Mouse (Mus musculus) midbrain, embryonic 16.5 days (tissue): ENCODE measurements around the gene Tmem259. TPM values are rescaled to one million over a fixed set of nuclear protein-coding genes. Genes with fewer than 3 reads are reported as not detected.

Experiments used
- ATAC-seq: fragments of 200-750 bp; cut with Nextera tagmentation; 2 replicates; pipeline ENCODE4 v1.8.0; 2017; ENCODE audit warnings: moderate TSS enrichment
- H3K27ac ChIP-seq: fragments of 300-500 bp; sonication (generic); 2 replicates; pipeline ENCODE4 v1.5.1; 2014; ENCODE audit warnings: mild to moderate bottlenecking, low read length, mixed read lengths
- H3K27me3 ChIP-seq: fragments of 300-500 bp; sonication (generic); 2 replicates; pipeline ENCODE4 v1.6.1; 2014; ENCODE audit warnings: low read depth, low read length, mixed read lengths; ENCODE audit not compliant: control insufficient read depth, insufficient read depth
- H3K36me3 ChIP-seq: fragments of 300-500 bp; sonication (generic); 2 replicates; pipeline ENCODE4 v1.6.1; 2014; ENCODE audit warnings: mild to moderate bottlenecking, low read length, moderate library complexity, mixed read lengths; ENCODE audit not compliant: control insufficient read depth, insufficient read depth
- H3K4me1 ChIP-seq: fragments of 300-500 bp; sonication (generic); 2 replicates; pipeline ENCODE4 v1.6.1; 2014; ENCODE audit warnings: mild to moderate bottlenecking, low read length, mixed read lengths; ENCODE audit not compliant: control insufficient read depth, insufficient read depth
- H3K4me2 ChIP-seq: fragments of 300-500 bp; sonication (generic); 2 replicates; pipeline ENCODE4 v1.6.1; 2014; ENCODE audit warnings: mild to moderate bottlenecking, low read length, mixed read lengths
- H3K4me3 ChIP-seq: fragments of 300-500 bp; sonication (generic); 2 replicates; pipeline ENCODE4 v1.5.1; 2014; ENCODE audit warnings: low read depth, mild to moderate bottlenecking, low read length, moderate library complexity, mixed read lengths
- H3K9ac ChIP-seq: fragments of 300-500 bp; sonication (generic); 2 replicates; pipeline ENCODE4 v1.6.1; 2014; ENCODE audit warnings: low read depth, low read length, mixed read lengths
- H3K9me3 ChIP-seq: fragments of 300-500 bp; sonication (generic); replicated peaks from 2 replicates; pipeline ENCODE4 v1.6.1; 2014; ENCODE audit warnings: mild to moderate bottlenecking, low read length, mixed read lengths; ENCODE audit not compliant: control insufficient read depth, poor library complexity, severe bottlenecking
- WGBS: fragments of 180-500 bp; shearing (Covaris S2); extraction: QIAGEN DNeasy Blood & Tissue Kit; methylation state at CpG from one replicate; pipeline ENCODE4 v1.1.7; 2014; 5-methylcytosine and 5-hydroxymethylcytosine counted together
- polyA plus RNA-seq: library from polyadenylated mRNA; unstranded; fragments of >200 nt; fragmentation: Nextera tagmentation; extraction: Ambion mirVana; gene quantifications from 2 replicates; pipeline ENCODE4 v1.2.1, GENCODE M21; 2015

Tmem259 gene
- polyA plus RNA-seq, 1 experiment from 2014 or later = 16.2 TPM

DNA sequence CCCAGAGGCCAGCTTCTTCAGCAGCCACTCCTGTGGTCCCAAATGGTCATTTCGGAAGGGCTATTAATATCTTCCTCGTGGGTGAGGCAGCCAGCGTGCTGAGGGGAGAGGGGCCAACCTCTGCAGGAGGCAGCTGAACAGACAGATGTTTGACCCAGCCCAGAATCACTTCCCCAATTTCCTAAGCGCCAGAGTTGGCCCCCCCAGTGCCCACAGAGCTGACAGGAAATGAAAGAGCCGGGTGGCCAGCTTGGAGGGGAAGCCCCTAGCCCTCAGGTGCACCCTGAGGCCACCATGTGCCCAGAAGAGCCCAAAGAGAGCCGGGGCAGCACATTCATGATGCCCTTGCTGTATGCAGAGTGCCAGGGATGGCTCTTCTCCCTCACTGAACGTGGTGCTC, 43.4 kb downstream of the Tmem259 start:
- WGBS = 77% methylated on average over 7 of the region's 7 CpGs
- no peaks in the 10 kb centered on the region for H3K9me3 ChIP-seq
- H3K27me3 ChIP-seq = no peaks in the 10 kb centered on the region
- H3K4me3 ChIP-seq = no peak overlapping the region
- no peak for ATAC-seq
- H3K9ac ChIP-seq = no peak overlapping the region
- H3K4me2 ChIP-seq = no peak overlapping the region
- peaks cover 7% of the 10 kb centered on the region; the same call in 1 of the 2 replicates for H3K4me1 ChIP-seq
- H3K27ac ChIP-seq = no peak overlapping the region
- H3K36me3 ChIP-seq = peaks cover 6% of the 10 kb centered on the region; the same call in 1 of the 2 replicates

DNA sequence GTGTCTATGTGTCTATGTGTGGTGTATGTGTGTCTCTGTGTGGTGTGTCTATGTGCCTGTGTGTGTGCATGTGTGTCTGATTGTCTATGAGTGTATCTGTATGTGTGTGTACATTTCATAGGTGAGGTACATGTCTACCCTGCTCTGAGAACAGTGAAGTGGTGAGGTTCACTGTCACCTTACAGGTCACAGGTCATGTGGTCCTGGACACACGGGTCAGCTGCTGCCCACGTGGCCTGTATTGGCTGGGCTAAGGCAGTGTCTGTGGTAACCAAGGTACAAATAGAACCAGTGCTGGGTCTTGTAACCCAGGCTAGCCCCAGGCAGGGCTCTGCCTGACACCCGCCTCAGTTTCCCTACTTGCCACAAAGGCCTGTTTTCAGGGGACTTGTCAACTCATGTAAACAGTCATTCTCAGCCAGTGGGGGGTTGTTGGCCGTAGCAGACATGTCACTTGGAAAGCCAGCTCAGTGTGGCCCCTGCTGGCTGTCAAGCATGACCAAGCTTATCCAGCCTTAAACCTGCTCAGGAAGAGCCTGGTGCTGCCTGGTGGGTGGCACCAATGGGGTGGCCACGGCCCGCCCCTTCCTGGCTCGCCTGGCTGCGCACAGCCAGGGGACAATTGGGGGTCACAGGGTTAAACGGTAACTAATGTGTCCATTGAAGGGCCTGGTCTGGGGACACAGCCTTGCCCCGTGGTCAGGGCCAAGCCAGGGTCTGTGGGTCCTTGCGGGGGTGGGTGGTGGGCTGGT, 46.2 kb downstream of the Tmem259 start:
- Histone ChIP-seq H3K4me3 (no peak overlapping the region), H3K27ac (no peak overlapping the region), H3K36me3 (peaks cover 6% of the 10 kb centered on the region; the same call in 1 of the 2 replicates), H3K9ac (no peak overlapping the region), H3K4me2 (no peak overlapping the region), H3K4me1 (peaks cover 4% of the 10 kb centered on the region; the same call in 1 of the 2 replicates), H3K9me3 (no peaks in the 10 kb centered on the region), H3K27me3 (no peaks in the 10 kb centered on the region)
- 51% methylated on average over 11 of the region's 11 CpGs for WGBS
- no peak for ATAC-seq

DNA sequence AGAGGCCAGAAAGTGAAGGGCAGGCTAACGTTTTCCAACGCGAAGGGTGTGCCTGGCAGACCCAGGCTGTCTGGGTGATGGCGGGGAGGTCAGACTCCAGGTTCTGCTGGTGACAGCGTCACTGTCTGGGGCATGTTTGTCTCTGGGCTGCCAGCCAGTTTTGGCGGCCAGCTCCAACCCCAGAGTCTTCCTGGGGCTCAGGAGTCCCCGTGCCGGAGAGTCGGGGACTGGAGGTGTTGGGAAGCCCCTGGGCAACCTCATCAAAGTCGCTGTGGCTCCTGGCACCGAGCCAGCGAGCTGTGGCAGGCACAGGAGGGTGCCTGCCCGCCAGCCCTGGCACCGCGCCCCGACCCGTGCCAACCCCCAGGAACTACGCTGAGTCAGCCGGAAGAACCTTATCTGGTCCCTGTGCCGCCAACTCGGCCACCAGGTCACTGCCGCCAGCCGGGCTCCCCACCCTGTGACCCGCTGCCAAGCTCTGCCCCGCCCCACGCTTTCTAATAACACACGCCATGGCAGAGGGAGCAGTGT, 47.2 kb downstream of the Tmem259 start:
- Histone ChIP-seq H3K4me2 (0 out of 2 replicates have a peak overlapping the region, but pooled peaks have one; percentile 14), H3K4me3 (no peak overlapping the region), H3K36me3 (peaks cover 8% of the 10 kb centered on the region), H3K27me3 (no peaks in the 10 kb centered on the region), H3K9ac (peak overlapping the region; percentile 26; the same call in 1 of the 2 replicates), H3K9me3 (no peaks in the 10 kb centered on the region), H3K27ac (no peak overlapping the region), H3K4me1 (peaks cover 4% of the 10 kb centered on the region; the same call in 1 of the 2 replicates)
- 56% methylated on average over 27 of the region's 27 CpGs for WGBS
- no peak for ATAC-seq

- Histone ChIP-seq H3K4me2 (no peak overlapping the region), H3K4me3 (no peak overlapping the region), H3K36me3 (peaks cover 9% of the 10 kb centered on the region), H3K27me3 (no peaks in the 10 kb centered on the region), H3K9ac (no peak overlapping the region; the same call in 1 of the 2 replicates), H3K4me1 (peaks cover 4% of the 10 kb centered on the region; the same call in 1 of the 2 replicates), H3K27ac (no peak overlapping the region), H3K9me3 (no peaks in the 10 kb centered on the region)
- no peak for ATAC-seq
- 80% methylated on average over 10 of the region's 10 CpGs for WGBS
These were observed 47.7 kb downstream of the Tmem259 start for GRCm38 (mm10) chr10:79936284-79936910.

GRCm38 (mm10) chr10:79934794-79935569, 49.1 kb downstream of the Tmem259 start:
- H3K36me3 ChIP-seq = peaks cover 11% of the 10 kb centered on the region
- ATAC-seq = no peak
- 87% methylated on average over 16 of the region's 16 CpGs for WGBS
- H3K4me3 ChIP-seq = no peak overlapping the region
- no peak overlapping the region for H3K9ac ChIP-seq
- no peaks in the 10 kb centered on the region for H3K27me3 ChIP-seq
- no peaks in the 10 kb centered on the region for H3K9me3 ChIP-seq
- H3K4me1 ChIP-seq = peaks cover 4% of the 10 kb centered on the region; the same call in 1 of the 2 replicates
- no peak overlapping the region for H3K27ac ChIP-seq
- no peak overlapping the region for H3K4me2 ChIP-seq

DNA sequence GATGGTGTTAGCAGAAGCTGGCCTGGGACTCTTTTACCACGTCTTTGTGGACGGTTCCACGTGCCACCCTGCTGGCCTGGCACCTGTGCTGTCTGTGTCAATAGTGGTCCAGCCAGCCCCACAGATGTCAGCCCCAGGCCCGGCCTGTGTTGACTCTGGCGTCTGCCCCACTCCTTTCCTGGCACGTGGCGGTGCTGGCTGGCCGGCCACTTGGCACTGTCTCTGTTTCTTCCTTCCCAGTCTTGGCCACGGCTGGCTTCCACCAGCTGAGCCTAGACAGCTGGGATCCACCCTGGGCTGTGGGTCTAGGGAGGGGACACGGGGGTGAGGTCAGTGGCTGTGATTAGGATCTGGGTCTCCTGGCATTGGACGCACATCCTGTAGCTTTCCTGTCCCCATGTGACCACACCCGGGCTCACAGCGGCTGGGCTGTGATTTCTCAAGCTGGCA, 49.8 kb downstream of the Tmem259 start:
- peaks cover 11% of the 10 kb centered on the region for H3K36me3 ChIP-seq
- 55% methylated on average over 13 of the region's 13 CpGs for WGBS

DNA sequence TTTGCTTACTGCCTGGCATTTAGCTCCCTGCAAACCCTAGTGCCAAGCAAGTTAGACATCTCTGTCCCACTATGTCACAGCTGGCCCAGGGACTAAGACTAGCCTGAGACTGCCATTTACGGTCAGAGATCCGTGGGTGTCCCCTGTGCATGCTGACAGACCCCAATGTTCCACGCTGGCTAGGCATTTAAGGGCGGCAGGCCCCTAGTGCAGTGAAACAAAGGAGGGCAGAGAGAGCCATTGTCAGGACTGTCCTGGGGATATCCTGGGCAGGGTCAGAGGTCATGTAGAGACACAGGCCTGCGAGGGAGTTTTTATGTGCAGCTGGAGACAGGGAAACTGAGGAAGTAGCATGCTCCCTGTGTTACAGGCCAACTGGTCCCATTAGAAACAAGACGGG, 50.3 kb downstream of the Tmem259 start:
- 32% methylated on average over 6 of the region's 6 CpGs for WGBS
- no peak overlapping the region for H3K27ac ChIP-seq
- H3K36me3 ChIP-seq = peaks cover 11% of the 10 kb centered on the region
- peaks cover 12% of the 10 kb centered on the region for H3K4me1 ChIP-seq
- H3K9me3 ChIP-seq = no peaks in the 10 kb centered on the region
- H3K4me2 ChIP-seq = no peak overlapping the region
- no peak overlapping the region for H3K9ac ChIP-seq
- H3K4me3 ChIP-seq = no peak overlapping the region
- H3K27me3 ChIP-seq = no peaks in the 10 kb centered on the region
- no peak for ATAC-seq

More for the DNA sequence above, 49.8 kb downstream of the Tmem259 start:
- H3K9ac ChIP-seq = no peak overlapping the region
- H3K4me1 ChIP-seq = peaks cover 7% of the 10 kb centered on the region
- no peaks in the 10 kb centered on the region for H3K27me3 ChIP-seq
- no peak for ATAC-seq
- no peak overlapping the region for H3K4me2 ChIP-seq
- H3K27ac ChIP-seq = no peak overlapping the region
- no peaks in the 10 kb centered on the region for H3K9me3 ChIP-seq
- no peak overlapping the region for H3K4me3 ChIP-seq

- H3K4me1 ChIP-seq = peaks cover 16% of the 10 kb centered on the region
- WGBS = 71% methylated on average over 9 of the region's 9 CpGs
- no peak overlapping the region for H3K9ac ChIP-seq
- H3K36me3 ChIP-seq = peaks cover 11% of the 10 kb centered on the region
- H3K4me2 ChIP-seq = no peak overlapping the region
- no peaks in the 10 kb centered on the region for H3K9me3 ChIP-seq
- H3K27ac ChIP-seq = peak overlapping the region; percentile 43
- H3K4me3 ChIP-seq = no peak overlapping the region
- ATAC-seq = no peak
- H3K27me3 ChIP-seq = no peaks in the 10 kb centered on the region
These were observed 50.9 kb downstream of the Tmem259 start for GRCm38 (mm10) chr10:79933145-79933679.
